Mouse (Mus musculus) midbrain, embryonic 16.5 days (tissue): ENCODE data around the gene Fsd2. TPM values are rescaled to one million over a fixed set of nuclear protein-coding genes. Genes with fewer than 3 reads are reported as not detected.

Source experiments
- ATAC-seq: fragments of 200-750 bp; cut with Nextera tagmentation; 2 replicates; pipeline ENCODE4 v1.8.0; 2017; ENCODE audit warnings: moderate TSS enrichment
- H3K27ac ChIP-seq: fragments of 300-500 bp; sonication (generic); 2 replicates; pipeline ENCODE4 v1.5.1; 2014; ENCODE audit warnings: mild to moderate bottlenecking, low read length, mixed read lengths
- H3K27me3 ChIP-seq: fragments of 300-500 bp; sonication (generic); 2 replicates; pipeline ENCODE4 v1.6.1; 2014; ENCODE audit warnings: low read depth, low read length, mixed read lengths; ENCODE audit not compliant: control insufficient read depth, insufficient read depth
- H3K36me3 ChIP-seq: fragments of 300-500 bp; sonication (generic); 2 replicates; pipeline ENCODE4 v1.6.1; 2014; ENCODE audit warnings: mild to moderate bottlenecking, low read length, moderate library complexity, mixed read lengths; ENCODE audit not compliant: control insufficient read depth, insufficient read depth
- H3K4me1 ChIP-seq: fragments of 300-500 bp; sonication (generic); 2 replicates; pipeline ENCODE4 v1.6.1; 2014; ENCODE audit warnings: mild to moderate bottlenecking, low read length, mixed read lengths; ENCODE audit not compliant: control insufficient read depth, insufficient read depth
- H3K4me2 ChIP-seq: fragments of 300-500 bp; sonication (generic); 2 replicates; pipeline ENCODE4 v1.6.1; 2014; ENCODE audit warnings: mild to moderate bottlenecking, low read length, mixed read lengths
- H3K4me3 ChIP-seq: fragments of 300-500 bp; sonication (generic); 2 replicates; pipeline ENCODE4 v1.5.1; 2014; ENCODE audit warnings: low read depth, mild to moderate bottlenecking, low read length, moderate library complexity, mixed read lengths
- H3K9ac ChIP-seq: fragments of 300-500 bp; sonication (generic); 2 replicates; pipeline ENCODE4 v1.6.1; 2014; ENCODE audit warnings: low read depth, low read length, mixed read lengths
- H3K9me3 ChIP-seq: fragments of 300-500 bp; sonication (generic); replicated peaks from 2 replicates; pipeline ENCODE4 v1.6.1; 2014; ENCODE audit warnings: mild to moderate bottlenecking, low read length, mixed read lengths; ENCODE audit not compliant: control insufficient read depth, poor library complexity, severe bottlenecking
- WGBS: fragments of 180-500 bp; shearing (Covaris S2); extraction: QIAGEN DNeasy Blood & Tissue Kit; methylation state at CpG from one replicate; pipeline ENCODE4 v1.1.7; 2014; 5-methylcytosine and 5-hydroxymethylcytosine counted together
- polyA plus RNA-seq: library from polyadenylated mRNA; unstranded; fragments of >200 nt; fragmentation: Nextera tagmentation; extraction: Ambion mirVana; gene quantifications from 2 replicates; pipeline ENCODE4 v1.2.1, GENCODE M21; 2015

Gene Fsd2
- polyA plus RNA-seq, 1 experiment from 2014 or later: 0.19 TPM

DNA sequence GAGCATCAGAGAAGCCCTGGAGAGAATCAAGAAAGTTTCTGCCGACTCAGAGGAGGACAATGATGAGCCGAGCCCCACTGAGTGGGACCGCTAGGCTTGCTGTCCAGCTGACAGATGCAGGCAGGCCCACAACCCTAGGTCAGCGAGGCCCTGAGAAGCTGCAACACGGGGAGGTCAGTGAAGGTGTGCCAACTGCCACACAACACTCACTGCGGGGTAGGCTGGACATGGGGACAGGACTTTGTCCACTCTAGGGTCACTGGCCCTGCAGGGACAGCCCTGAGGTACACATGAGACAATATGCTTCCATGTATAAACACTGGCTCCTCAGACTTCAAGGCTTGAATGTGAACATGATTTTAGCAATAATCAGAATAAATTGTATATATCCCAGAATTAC is 29.3 kb upstream of the Fsd2 start:
- H3K9ac ChIP-seq: no peak overlapping the region
- no peak overlapping the region for H3K27ac ChIP-seq
- no peak overlapping the region for H3K4me3 ChIP-seq
- no peaks in the 10 kb centered on the region for H3K9me3 ChIP-seq
- no peak for ATAC-seq
- H3K36me3 ChIP-seq: peaks cover 36% of the 10 kb centered on the region
- H3K27me3 ChIP-seq: no peaks in the 10 kb centered on the region
- 87% methylated on average over 6 of the region's 6 CpGs for WGBS
- no peaks in the 10 kb centered on the region for H3K4me1 ChIP-seq
- no peak overlapping the region for H3K4me2 ChIP-seq

DNA sequence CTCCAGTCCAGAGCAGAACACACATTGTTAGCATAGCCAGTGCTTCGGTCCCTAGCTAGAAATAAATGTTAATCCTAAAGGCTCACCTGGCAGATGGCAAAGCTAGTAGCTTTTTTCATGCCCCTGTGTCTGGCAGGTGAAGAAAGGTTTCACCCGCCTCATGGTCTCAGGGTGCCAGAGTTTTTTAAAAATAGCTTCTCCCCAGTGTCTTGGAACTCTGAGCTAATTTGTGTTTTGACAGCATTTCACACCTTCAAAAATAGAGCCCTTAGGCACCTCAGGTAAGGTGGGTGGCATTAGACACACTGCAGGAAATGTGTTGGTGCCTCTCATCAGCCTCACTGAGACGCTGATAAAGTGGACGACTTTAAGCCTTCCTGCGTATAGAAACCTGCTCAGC is 28.3 kb upstream of the Fsd2 start:
- peaks cover 36% of the 10 kb centered on the region for H3K36me3 ChIP-seq
- WGBS: 89% methylated on average over 5 of the region's 5 CpGs
- ATAC-seq: no peak
- H3K4me2 ChIP-seq: no peak overlapping the region
- no peaks in the 10 kb centered on the region for H3K4me1 ChIP-seq
- H3K27me3 ChIP-seq: no peaks in the 10 kb centered on the region
- H3K27ac ChIP-seq: no peak overlapping the region
- no peak overlapping the region for H3K9ac ChIP-seq
- H3K4me3 ChIP-seq: no peak overlapping the region
- no peaks in the 10 kb centered on the region for H3K9me3 ChIP-seq

DNA sequence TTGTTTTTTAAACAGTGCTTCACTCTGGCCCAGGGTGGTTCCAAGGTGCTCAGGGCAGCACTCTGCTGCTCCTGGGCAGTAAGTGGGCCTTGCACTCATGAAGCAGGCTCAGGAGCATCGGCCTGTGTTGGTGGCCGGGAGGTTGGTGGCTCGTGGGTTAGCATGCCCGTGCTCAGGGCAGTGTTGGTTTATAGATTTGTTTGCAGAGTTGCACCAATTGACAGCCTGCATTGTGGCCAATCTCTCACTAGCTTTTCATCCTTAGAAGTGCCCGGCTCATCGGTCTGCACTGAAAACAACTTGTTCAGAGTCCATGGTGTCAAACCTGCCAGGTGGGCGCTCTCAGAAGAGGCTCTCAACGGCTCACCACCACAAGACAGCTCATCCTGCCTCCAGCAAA is 26.6 kb upstream of the Fsd2 start:
- no peaks in the 10 kb centered on the region for H3K27me3 ChIP-seq
- no peaks in the 10 kb centered on the region for H3K4me1 ChIP-seq
- no peak overlapping the region for H3K4me2 ChIP-seq
- H3K36me3 ChIP-seq: peaks cover 34% of the 10 kb centered on the region
- H3K27ac ChIP-seq: no peak overlapping the region
- no peak for ATAC-seq
- 93% methylated on average over 8 of the region's 8 CpGs for WGBS
- no peaks in the 10 kb centered on the region for H3K9me3 ChIP-seq
- H3K9ac ChIP-seq: no peak overlapping the region
- H3K4me3 ChIP-seq: no peak overlapping the region

DNA sequence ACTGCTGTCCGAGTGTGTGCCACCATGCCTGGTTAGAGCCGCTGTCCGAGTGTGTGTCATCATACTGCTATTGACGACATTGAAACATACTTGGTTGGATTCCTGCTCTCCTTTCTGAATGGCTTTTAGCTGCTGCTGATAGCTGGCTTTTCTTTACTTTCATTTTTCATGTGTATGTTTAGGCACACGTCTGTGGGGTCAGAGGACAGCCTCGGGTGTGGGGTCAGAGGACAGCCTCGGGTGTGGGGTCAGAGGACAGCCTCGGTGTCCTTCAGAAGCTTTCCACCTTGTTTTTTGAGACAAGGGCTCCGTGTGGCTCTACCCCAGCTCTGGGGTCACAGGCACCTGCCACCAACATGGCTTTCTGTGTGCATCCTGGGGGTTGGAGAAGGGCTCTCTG is 25.9 kb upstream of the Fsd2 start:
- ATAC-seq: no peak
- peaks cover 32% of the 10 kb centered on the region for H3K36me3 ChIP-seq
- no peaks in the 10 kb centered on the region for H3K27me3 ChIP-seq
- H3K9me3 ChIP-seq: no peaks in the 10 kb centered on the region
- no peak overlapping the region for H3K27ac ChIP-seq
- no peak overlapping the region for H3K9ac ChIP-seq
- H3K4me2 ChIP-seq: no peak overlapping the region
- WGBS: 89% methylated on average over 9 of the region's 9 CpGs
- no peaks in the 10 kb centered on the region for H3K4me1 ChIP-seq
- no peak overlapping the region for H3K4me3 ChIP-seq

DNA sequence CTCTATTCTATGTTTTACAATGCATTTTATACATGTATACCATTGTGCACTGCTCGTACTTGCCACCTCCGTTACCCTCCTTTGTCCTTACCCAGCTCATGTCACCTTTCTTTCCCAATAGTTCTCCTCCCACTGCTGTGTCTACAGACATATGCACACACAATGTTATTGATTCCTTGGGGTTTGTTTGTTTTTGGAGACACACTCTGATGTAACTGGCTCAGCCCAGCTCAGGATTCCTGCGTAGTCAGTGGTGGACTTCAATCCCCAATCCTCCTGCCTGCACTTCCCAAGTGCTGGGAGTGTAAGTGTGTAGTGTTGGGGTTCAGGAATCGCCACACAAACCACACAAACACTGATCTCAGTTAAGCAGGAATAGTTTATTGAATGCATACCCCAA is 20.5 kb upstream of the Fsd2 start:
- Histone ChIP-seq H3K9me3 (no peaks in the 10 kb centered on the region), H3K36me3 (peaks cover 33% of the 10 kb centered on the region), H3K4me1 (no peaks in the 10 kb centered on the region), H3K27ac (no peak overlapping the region), H3K4me2 (no peak overlapping the region), H3K4me3 (no peak overlapping the region), H3K9ac (no peak overlapping the region), H3K27me3 (no peaks in the 10 kb centered on the region)
- ATAC-seq: no peak
- 84% methylated on average over 4 of the region's 4 CpGs for WGBS

DNA sequence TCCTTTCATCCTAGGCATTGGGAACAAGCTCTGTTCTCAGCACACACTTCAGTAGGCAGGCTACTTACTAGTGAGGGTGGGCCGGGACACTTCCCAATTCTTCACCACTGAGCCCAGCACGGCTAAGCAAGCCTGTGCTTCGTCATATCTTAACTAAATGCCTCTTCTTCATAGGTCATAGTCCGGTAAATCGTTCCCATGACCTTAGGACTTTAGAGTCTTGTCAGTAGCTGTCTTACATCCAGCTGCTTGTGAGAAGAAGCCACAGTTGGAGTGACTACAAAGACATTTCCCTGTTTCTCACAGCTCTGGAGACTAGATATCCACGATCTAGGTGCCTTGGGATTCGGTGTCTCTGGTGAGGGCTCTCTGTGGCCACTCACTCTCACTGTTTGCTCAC is 18.6 kb upstream of the Fsd2 start:
- no peak for ATAC-seq
- Histone ChIP-seq H3K9me3 (no peaks in the 10 kb centered on the region), H3K36me3 (peaks cover 29% of the 10 kb centered on the region), H3K27me3 (no peaks in the 10 kb centered on the region), H3K4me3 (no peak overlapping the region), H3K4me2 (no peak overlapping the region), H3K27ac (no peak overlapping the region), H3K9ac (no peak overlapping the region), H3K4me1 (no peaks in the 10 kb centered on the region)
- WGBS: 90% methylated on average over 7 of the region's 7 CpGs

DNA sequence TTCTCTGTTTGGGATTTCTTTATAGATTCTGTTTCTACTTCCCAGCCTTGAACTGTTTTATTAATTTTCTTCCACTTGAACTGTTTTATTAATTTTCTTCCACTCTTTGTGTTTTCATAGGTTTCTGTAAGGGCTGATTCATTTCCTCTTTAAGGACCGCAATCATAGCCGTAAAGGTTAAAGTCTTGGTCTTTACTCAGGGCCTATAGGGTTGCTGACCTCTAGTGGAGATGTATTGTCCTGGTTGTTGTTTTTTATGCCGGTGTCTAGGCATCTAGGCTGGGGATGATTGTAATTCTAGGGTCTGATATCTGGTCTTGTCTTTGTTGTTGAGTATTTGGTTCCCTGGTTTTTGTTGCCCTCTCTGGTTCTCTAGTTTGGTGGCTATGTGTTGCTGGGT is 16.8 kb upstream of the Fsd2 start:
- Histone ChIP-seq H3K4me2 (no peak overlapping the region), H3K36me3 (peaks cover 38% of the 10 kb centered on the region), H3K9me3 (no peaks in the 10 kb centered on the region), H3K4me1 (no peaks in the 10 kb centered on the region), H3K27me3 (no peaks in the 10 kb centered on the region), H3K4me3 (no peak overlapping the region), H3K27ac (no peak overlapping the region), H3K9ac (no peak overlapping the region)
- 64% methylated on average over 3 of the region's 3 CpGs for WGBS
- ATAC-seq: no peak

DNA sequence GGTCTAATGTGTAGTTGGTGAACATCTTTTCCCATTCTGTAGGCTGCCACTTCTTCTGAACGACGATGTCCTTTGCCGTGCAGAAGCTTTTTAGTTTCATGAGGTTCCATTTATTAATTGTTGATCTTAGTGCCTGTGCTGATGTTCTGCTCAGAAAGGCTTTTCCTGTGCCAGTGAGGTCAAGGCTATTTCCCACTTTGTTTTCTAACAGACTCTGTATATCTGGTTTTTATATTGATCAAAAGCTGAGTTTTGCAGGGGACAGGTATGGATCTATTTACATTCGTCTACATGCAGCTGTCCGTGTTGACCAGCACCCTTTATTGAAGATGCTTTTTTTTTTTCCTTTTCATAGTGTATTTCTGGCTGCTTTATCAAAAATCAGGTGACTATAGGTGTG is 12.6 kb upstream of the Fsd2 start:
- no peak for ATAC-seq
- WGBS: 95% methylated on average over 5 of the region's 5 CpGs
- H3K4me2 ChIP-seq: no peak overlapping the region

DNA sequence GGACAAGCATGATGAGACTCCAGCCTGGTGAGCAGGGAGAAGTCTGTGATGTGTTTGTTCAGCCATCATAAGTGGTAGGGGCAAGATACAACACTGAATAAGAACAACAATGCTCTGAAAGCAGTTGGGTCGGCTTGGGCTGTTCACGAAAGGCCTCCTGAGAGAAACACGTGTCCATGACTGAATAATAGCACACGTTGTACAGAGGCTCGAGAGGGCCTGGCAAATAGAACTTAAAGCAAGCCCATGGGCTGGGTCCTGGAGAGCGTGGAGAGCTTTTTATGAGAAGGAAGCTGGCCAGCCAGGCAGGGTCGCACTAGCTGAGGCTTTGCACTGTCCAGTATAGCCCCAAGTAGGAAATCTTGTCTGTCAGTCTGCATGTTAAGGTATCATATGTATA is 11.7 kb upstream of the Fsd2 start:
- WGBS: 91% methylated on average over 7 of the region's 7 CpGs
- peaks cover 4% of the 10 kb centered on the region for H3K4me1 ChIP-seq
- H3K27ac ChIP-seq: no peak overlapping the region
- H3K27me3 ChIP-seq: no peaks in the 10 kb centered on the region
- ATAC-seq: no peak
- peaks cover 17% of the 10 kb centered on the region for H3K36me3 ChIP-seq
- H3K9me3 ChIP-seq: no peaks in the 10 kb centered on the region
- no peak overlapping the region for H3K4me3 ChIP-seq
- no peak overlapping the region for H3K9ac ChIP-seq
- no peak overlapping the region for H3K4me2 ChIP-seq

More for the DNA sequence above, 12.6 kb upstream of the Fsd2 start:
- Histone ChIP-seq H3K4me1 (no peaks in the 10 kb centered on the region), H3K36me3 (peaks cover 17% of the 10 kb centered on the region), H3K9me3 (no peaks in the 10 kb centered on the region), H3K9ac (no peak overlapping the region), H3K27ac (no peak overlapping the region), H3K4me3 (no peak overlapping the region), H3K27me3 (no peaks in the 10 kb centered on the region)

DNA sequence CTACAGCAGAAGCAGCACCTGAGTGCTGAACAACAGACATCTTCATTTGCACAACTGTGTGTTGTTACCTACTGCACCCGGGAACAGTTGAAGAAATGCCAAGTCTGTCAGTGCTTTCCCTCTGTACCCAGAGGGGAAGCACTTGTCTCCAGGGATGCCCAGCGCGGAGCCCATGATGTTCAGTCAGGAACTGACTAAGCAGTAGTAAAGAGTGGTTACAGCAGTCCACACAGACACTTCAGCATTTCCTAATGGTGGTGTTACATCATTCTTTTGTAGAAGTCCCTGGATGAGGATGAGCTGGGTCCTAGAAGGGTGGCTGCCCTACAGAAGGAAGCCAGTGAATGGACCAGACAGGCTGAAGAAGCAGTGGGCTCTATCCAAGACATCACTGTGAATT is 11.1 kb upstream of the Fsd2 start:
- peaks cover 9% of the 10 kb centered on the region for H3K4me1 ChIP-seq
- 96% methylated on average over 3 of the region's 3 CpGs for WGBS
- ATAC-seq: no peak
- H3K9ac ChIP-seq: no peak overlapping the region
- no peaks in the 10 kb centered on the region for H3K27me3 ChIP-seq
- no peaks in the 10 kb centered on the region for H3K9me3 ChIP-seq
- H3K36me3 ChIP-seq: peaks cover 17% of the 10 kb centered on the region
- H3K27ac ChIP-seq: no peak overlapping the region
- H3K4me2 ChIP-seq: no peak overlapping the region
- no peak overlapping the region for H3K4me3 ChIP-seq
